Mouse (Mus musculus): ENCODE measurements around the gene B4galt5.
"Not testable (repeated sequence)": the region's sequence is repeated elsewhere in the genome, so short reads cannot be mapped to it uniquely, and the experiment has no call there.

B4galt5 gene

DNA sequence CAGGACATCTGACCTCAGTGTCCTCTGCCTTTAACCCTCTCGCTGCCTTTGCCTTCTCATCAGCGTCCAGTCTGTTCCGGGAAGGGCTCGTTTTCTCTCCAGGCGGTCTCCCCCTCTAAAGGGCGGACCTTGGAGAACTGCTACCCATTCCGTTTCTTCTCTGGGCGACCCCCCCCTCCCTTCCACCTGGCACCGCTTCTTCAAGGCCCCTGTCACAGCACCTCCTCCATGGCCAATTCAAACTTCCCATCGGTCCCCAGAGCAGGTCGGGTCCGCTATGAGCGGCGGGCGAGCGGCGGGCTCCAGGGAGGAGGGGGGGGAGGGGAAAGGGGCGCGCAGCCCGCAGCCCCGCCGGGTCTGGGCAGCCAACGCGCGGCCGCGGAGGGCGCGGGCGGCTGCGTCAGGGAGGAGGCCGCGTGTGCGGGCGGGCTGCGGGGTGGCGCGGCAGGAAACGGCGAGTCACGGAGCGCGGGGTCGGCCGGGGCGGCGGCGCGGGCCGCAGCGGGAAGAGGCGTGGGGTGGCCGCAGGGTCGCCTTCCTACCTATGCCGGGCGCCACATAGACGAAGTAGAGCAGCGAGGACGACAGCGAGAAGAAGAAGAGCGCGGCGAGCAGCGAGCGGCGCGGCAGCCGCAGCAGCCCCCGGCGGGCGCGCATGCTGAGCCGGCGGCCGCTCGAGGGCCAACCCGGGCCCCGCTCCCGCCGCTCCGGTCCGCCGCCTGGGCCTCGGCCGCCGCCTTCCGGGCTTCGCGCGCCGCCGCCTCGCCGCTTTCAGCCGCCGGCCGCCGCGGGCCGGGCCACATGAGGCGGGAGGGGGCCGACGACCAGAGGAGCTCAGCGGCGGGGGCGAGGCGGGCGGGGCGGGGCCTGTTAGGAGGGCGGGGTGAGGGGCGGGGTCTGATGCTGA is at the start of gene B4galt5:
TSS of gene B4galt5 (minus strand) at position 808 of the 907 bp plus-strand sequence.
- in situ Hi-C loops (cut with MboI, MseI), result no loop called here

DNA sequence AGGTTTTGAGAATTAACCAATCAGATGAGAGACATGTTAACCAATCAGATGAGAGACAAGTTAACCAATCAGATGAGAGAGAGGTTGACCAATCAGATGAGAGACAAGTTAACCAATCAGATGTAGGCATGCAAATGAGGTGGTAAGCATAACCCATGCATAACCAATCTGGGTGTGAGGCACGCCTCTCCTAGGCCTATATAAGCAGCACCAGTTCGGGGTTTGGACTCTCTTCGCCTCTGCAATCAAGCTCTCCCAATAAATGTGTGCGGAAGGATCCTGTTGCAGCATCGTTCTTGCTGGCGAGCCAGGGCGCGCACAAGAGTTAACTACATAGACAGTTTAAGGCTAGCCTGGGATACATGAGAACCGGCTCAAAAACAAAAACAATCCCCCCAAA is 47.4 kb upstream of the B4galt5 start:
- in situ Hi-C loops (cut with MboI, MseI), result not testable (repeated sequence)

DNA sequence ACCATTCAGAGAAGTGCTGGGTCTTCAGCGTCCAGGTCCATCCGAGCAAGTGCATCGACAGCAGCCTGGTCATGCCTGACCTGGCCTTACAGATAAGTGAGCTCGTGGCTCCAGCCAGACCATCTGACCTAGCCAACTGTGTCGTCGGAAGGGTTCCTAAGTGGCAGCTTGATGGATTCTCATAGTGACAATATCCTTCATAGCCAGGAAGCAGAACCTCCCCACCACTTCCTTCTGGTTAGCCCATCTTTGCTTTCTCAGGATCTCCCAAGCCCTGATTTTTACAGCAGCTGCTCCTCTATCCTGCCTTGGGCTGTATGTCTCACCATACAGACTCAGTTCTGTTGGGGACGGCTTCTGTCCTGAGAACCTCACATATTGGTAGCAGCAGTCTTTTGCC is 45.4 kb upstream of the B4galt5 start:
- in situ Hi-C loops (cut with MboI, MseI), result no loop called here

DNA sequence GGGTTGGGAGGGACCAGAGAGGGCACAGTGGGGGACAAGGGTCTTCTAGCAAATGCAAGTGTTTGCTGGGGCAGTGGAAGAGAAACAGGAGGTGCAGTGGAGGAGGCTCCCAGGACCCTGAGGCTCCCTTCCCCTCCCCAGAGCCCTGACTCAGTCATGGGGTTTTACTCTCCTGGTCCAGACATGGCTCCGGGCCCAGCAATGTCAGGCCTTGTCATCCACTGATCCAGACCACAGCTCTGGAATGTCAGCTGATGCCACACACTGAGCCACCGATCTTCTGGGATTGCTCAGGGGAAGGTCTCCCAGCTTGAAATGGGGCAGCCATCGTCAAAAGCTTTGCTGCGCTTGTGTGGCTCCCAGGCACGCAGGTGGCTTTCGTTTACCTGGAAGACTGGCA is 38.0 kb upstream of the B4galt5 start:
- in situ Hi-C loops (cut with MboI, MseI), result no loop called here

DNA sequence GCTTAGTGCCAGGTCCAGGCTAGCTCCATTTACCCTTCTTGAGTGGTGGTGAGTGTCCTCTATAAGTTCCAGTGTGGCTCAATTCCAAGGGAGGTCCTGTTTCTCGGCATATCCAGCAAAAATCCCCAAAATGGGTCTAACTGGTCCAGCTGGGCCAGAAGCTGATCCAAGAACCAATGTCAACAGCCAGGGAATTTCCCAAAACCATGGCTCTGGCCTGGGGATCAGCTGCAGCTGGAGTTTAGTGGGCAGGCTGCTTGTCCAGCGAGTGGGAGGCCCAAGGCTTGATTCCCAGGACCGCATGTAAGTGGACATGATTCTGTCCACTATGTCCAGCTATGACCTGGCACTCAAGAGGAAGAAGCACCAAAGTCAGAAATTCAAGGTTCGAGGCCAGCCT is 37.5 kb upstream of the B4galt5 start:
- in situ Hi-C loops (cut with MboI, MseI), result no loop called here

DNA sequence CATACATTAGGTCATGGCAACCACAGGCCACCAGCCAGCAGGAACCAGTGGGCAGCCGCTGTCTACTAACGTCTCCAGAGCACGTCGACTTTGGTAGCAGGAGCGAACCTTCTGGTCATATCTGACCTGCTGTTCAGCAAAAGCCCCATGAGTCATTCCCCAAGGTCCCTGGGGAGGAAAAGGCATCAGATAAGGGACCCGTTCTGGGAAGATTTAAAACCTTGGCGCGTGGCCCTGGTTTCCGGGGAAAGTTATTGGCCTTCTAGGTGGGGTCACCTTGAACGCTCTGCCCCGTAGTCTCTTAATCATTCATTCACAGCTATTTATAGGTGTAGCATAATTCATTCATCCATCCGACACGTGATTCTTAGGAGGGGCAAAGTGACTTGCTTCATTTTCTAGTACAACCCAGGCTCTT is 34.7 kb upstream of the B4galt5 start:
- in situ Hi-C loops (cut with MboI, MseI), result no loop called here

DNA sequence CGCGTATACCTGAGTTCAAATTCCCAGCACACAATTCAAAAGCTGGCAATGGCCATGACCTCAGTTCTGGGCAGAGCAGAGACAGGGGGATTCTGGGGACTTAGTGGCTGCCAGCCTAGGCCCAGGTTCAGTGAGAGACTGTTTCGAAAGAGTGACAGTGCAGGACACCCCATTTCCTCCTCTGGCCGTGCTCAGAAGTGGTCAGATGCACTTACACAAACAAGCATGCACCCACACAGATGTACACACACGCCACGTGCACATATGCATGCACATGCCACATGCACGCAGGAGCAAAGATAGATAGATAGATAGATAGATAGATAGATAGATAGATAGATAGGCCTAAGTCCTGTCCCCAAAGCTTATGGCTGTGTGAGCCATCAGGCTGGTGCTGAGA is 33.4 kb upstream of the B4galt5 start:
- in situ Hi-C loops (cut with MboI, MseI), result no loop called here

DNA sequence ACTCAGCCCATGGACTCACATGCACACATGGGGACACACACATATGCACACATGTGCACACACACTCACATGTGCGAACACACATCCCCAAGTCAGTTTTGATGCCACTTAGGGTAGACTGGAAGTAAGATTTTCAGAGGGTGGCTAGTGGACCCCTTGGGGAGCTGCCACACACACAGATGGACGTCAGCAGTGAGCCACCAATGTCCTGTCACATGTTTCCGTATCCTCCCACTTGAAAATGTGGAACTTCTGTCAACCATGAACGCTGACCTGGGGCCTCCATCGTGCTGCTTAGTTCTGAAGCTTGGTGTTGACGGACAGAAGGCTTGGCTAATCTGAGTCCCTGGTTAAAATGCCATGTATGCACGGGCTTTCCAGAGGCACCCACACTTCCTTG is 32.6 kb upstream of the B4galt5 start:
- in situ Hi-C loops (cut with MboI, MseI), result no loop called here

DNA sequence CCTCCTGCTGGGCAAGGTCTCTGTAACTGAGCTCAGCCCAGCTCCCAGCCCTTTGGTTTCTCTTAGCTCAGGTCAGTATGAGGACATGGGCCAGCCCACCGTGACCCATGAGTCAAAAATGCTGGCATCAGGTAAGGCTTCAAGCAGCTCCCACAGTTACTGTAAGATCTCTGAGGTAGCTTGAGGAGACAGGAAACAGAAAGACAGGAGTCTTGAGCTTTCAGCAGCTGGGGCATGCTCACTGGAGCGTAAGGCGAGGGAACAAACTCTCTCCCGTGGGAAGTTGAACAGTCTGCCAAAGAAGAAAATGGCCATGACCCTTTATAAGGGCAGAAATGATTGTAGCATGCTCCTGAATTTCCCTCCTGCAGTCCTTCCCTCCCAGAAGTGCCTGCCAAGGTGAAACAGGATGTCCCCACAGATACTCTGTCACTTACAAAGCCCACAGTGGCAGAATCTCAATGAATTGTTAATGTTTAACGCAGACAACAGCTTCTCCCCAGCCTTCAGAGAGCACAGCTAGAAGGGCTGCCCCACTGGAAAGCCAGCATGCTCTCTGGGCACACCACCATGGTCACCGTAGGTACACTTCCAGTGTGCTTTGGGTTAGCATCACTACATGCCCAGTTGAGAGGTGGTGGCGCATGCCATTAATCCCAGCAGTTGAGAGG is 31.8 kb upstream of the B4galt5 start:
- in situ Hi-C loops (cut with MboI, MseI), result no loop called here

DNA sequence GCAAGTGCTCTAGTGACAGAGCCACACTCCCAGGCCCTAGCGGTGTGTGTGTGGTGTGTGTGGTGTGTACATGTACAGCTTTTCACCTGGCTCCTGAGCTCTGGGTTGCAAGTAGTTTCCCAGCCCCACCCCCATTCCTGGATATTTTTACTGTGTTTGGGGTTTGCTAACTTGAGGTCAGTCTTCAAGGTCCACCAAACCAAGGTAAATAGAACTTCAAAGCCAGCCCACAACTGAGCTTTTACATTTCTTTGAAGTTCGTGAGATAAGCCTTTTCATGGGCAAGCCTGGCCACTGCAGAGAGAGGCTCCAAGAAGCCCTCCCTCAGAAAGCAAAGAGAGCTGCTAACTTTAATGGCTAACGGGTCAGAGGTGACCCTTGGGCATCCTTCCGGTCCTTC is 30.0 kb upstream of the B4galt5 start:
- in situ Hi-C loops (cut with MboI, MseI), result no loop called here

DNA sequence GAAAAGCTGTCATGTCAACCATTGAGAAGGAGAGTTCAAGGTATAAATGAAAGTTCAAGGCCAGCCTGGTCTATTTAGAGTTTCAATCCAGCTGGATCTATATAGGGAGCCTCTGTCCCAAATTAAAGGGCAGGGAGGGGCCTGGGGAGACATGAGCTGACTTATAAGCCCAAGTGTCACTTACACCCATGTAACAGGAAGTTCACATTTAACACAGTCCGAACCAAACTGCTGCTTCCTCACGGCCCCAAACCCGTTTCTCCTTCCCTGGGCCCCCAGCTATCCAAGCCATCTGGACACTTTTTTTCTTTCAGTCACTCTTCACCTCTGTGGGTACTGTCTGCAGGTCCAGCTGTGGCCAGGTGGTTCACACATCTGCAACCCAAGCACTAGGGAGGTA is 28.7 kb upstream of the B4galt5 start:
- in situ Hi-C loops (cut with MboI, MseI), result no loop called here

DNA sequence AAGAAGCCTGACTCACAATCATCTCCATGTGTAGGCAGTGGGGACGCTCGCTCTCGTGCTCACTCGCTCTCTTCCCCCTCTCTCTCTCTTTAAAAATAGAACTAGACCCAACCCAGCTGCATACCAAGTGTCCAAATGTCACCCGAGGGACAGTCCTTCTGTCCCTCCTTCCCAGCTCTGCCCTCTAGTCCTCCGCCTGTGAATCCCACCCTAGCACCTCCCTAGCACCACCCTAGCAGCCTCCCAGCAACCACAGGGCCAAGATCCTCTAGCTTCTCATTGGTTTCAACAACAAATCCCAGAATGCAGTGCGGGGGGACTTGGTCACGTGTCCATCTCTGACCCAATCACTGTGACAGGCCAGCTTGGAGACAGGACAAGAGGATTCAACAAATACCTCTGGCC is 27.2 kb upstream of the B4galt5 start:
- in situ Hi-C loops (cut with MboI, MseI), result no loop called here

DNA sequence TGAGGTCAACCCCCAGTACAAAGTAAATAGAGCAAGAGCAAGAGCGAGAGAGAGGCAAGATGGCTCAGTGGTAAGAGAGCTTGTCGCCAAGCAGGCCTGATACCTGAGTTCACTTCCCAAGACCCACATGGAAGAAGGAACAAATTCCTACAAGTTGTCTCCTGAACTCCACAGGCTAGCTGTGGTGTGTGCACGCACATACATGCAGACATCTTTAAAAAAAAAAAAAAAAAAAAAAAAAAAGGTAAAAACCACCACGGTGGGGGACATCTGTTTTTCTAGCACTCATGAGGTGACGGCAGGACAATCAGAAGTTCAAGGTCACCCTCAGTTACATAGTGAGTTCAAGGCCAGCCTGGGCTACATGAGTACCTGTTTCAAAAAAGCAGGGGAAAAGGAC is 26.7 kb upstream of the B4galt5 start:
- in situ Hi-C loops (cut with MboI, MseI), result no loop called here

DNA sequence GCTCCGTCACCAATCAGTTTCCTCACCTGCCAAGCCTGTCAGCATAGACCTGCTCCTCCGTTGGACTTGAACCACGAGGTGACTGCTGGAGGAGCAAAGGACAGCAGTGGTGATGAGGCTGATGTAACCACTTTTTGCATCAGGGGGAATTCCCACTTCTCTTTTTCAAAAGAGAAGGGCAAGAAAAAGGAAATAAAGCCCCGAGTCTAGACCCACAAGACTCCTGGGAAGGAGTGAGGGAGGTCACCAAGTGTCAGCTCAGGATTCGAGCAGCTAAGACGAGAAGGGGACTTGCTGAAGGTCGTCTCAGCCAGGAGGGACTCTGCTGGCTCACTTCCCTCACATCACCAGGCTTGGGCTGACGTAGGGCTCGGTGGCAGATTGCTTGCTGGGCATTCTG is 26.2 kb upstream of the B4galt5 start:
- in situ Hi-C loops (cut with MboI, MseI), result no loop called here

DNA sequence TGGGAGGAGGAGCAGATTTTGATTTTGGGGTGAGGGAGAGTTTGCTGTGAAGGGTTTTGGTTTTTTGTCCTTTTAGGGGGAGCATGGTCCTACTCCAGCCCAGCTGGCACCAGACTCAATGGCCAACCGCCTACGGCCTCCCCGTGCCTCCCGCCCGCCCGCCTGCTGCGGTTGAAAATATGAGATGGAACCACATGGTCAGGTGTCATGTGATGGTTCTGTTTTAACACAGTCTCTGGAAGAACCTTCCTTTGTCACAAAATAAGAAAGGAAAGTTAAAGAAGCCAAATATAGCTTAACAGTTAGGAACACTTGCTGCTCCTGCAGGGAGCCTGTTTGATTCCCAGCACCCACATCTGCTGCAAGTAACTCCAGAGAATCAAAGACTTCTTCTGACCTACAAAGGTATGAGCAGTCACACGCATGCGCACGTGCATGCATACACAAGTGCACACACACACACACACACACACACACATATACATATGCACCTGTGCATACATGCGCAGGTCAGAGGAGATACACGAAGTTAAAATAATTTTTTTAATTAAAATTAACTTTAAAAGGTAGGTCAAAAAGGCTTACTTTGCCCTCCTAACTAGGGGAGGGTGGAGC is 25.3 kb upstream of the B4galt5 start:
- in situ Hi-C loops (cut with MboI, MseI), result loop anchor here (5.0 kb wide), 1 partner anchor 48 kb away; the partner anchor contains the start of gene Slc9a8

DNA sequence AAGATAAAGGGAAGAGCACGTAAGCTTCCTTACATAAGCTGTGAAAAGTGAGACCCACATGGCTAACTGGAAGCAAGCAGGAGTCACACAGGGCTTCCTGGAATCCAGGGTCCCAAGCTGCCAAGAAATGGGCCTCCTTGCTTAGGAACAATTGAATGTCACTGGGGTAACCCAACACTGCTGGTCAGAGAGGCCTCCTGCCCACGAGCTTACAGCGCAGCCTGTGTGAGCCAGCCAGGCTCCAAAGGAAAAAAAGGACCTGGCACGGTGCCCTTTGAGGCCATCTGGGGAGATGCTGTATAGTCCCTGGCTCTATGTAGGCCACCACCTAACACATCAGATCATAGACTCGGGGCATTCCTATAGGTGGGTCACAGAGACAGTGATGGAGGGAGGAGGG is 24.3 kb upstream of the B4galt5 start:
- in situ Hi-C loops (cut with MboI, MseI), result loop anchor here (5.0 kb wide), 1 partner anchor 49 kb away; the partner anchor contains the start of gene Slc9a8

DNA sequence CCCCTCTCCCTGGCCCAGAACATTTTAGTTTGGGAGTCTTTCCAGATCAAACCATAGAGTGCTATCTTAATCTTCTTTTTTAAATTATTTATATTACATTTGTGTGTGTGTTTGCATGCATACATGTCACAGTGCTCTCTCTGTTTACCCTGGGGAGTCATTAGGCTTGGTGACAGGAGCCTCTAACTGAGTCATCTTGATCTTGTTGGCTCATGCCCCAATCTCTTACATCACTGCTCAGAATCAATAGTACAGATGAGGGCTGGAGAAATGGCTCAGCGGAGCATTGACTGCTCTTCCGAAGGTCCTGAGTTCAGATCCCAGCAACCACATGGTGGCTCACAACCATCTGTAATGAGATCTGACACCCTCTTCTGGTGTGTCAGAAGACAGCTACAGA is 22.5 kb upstream of the B4galt5 start:
- in situ Hi-C loops (cut with MboI, MseI), result loop anchor here (5.0 kb wide), 1 partner anchor 51 kb away; the partner anchor contains the start of gene Slc9a8

DNA sequence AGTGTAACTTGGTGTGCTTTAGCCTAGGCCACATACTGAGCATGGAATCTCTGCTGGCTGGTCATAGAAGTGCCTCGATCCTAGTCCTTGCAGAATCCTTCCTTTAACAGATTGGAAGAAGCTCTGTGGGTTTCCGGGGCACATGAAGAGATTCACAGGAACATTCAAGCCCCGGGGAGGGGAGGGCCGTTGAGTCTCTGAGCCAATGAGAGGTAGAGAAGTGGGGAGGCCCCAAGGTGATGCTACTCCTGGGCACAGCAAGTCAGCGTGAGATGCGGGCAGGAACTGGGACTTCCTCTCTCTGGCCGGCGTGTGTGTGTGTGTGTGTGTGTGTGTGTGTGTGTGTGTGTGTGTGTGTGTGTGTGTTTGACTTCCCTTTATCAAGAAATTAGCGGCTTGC is 19.3 kb upstream of the B4galt5 start:
- in situ Hi-C loops (cut with MboI, MseI), result no loop called here

DNA sequence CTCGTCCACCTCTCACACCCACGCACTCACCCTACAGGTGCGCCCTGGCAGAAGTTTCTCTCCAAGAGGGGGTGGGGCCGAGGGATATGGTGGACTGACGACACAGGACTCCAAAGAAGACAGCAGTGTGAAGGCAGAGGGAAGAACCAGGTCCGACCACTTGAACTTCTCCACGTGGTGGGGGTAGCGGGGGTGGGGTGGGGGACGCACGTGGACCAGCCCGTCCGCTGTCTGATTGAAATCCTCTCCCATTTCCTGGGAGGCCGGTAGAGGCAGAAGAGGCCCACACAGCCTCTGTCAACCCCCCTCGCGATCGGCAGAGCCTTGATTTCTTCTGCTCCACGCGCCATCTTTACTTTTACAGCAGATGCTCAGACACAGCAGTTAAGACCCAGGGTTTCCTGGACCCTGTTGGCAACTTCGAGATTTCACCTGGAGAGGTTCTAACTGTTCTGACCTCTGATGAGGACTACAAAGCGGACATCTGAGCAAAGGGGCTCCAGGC is 18.8 kb upstream of the B4galt5 start:
- in situ Hi-C loops (cut with MboI, MseI), result no loop called here

DNA sequence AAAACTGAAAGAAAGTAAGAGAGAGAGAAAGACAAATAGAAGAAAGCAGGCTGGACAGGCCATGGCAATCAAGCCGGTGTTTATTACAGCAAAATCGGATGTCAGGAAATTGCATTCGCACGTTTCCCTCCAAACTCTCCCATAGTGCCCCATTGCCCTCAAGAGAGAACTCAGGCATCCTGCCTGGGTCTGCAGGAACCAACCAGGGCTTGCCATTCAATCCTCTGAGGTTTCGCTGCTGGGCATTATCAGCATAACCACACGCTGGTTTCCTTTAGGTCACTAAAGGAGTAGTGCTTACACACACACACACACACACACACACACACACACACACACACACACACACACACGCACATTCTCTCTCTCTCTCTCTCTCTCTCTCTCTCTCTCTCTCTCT is 18.3 kb upstream of the B4galt5 start:
- in situ Hi-C loops (cut with MboI, MseI), result no loop called here

DNA sequence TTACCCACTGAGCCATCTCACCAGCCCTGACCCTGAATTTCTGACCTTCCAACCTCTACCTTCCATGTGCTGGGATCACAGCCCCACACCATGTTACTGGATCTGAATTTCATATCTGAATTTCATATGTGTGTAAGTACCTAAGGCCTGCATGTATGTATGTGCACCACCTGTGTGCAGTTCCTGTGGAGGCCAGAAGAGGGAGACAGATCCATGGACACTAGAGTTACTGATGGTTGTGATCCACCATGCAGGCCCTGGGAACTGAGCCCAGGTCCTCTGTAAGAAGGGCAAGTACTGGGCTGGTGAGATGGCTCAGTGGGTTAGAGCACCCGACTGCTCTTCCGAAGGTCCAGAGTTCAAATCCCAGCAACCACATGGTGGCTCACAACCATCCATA is 16.1 kb upstream of the B4galt5 start:
- in situ Hi-C loops (cut with MboI, MseI), result no loop called here
